Comparison of ENCODE assay signal across 8 mouse cellular contexts in the genomic region with DNA sequence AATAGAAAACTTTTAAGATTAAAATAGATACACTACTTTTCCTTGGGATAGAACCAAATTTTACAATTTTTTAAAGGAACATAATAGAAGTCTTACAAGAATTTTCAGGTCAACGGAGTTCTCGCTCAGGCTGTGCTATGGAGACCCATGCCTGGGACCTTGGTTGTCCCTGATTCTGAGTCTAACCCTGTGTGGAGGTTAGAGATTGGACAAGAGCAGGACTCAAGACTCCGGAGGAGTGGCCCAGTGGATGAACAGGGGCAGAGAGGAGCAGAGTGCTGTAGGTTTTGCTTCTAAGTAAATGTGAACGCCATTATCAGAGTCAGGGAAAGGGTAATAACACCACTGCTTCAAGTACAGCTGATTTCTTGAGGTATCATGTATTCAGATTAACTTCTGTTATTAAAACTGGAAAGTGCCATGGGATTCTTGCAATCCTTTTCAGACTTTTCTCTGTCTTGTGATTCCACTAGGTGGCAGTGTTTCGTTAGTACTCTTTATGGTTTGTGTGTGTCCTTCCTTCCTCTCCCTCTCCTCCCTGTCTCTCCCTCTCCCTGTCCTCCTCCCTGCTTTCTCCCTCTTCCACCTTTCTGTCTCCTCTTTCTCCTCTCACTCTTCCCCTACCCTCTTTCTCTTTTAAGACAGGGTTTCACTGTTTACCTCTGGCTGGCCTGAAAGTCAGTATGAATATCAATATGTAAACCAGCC. TPM values are rescaled to one million over a fixed set of nuclear protein-coding genes. Genes with fewer than 3 reads are reported as not detected.
DNase-seq lines count a peak whose midpoint lies in the region; ATAC-seq lines count a peak whose summit lies in the region.

No protein-coding gene starts in this region.

- no peak overlapping the region for H3K27ac ChIP-seq in midbrain, embryonic 14.5 days (replicated peaks; ENCODE audit: low read depth, low read length)

- no peak overlapping the region for H3K9ac ChIP-seq in midbrain, embryonic 14.5 days (replicated peaks; ENCODE audit: low read length)

- WGBS in midbrain, embryonic 14.5 days = 62% methylated on average over 5 of the region's 5 CpGs

- no peaks in the 10 kb centered on the region for H3K9me3 ChIP-seq in midbrain, embryonic 14.5 days (ENCODE audit: control insufficient read depth, low read length)

- H3K36me3 ChIP-seq in midbrain, embryonic 14.5 days (ENCODE audit: control insufficient read depth, insufficient read depth, low read length) = no peaks in the 10 kb centered on the region

- no peak overlapping the region for H3K4me3 ChIP-seq in midbrain, embryonic 14.5 days (replicated peaks; ENCODE audit: low read depth, low read length)

- ATAC-seq in hematopoietic stem cell, adult 5-6 weeks (replicated peaks in 1 of 2; ENCODE audit: insufficient read depth in 1 of 2, low FRiP score in 2 of 2, low TSS enrichment in 1 of 2, low read depth in 1 of 2, poor library complexity in 2 of 2, severe bottlenecking in 2 of 2) = peak; percentile 71; a peak in 3 of 4 replicates
- no peak for ATAC-seq in midbrain, embryonic 14.5 days (ENCODE audit: low FRiP score, low TSS enrichment)

- intact Hi-C loops in left cerebral cortex, postnatal 36 days (cut with DNase I) = loop anchor here (5.0 kb wide), 1 partner anchor 1250 kb away; no protein-coding TSS in a partner anchor

- DNase-seq in adrenal gland, adult 2 months = peak; percentile 24
- DNase-seq in adrenal gland, adult 8-10 months = no peak
- peak; percentile 36 for DNase-seq in left cerebral cortex, adult 11 months (ENCODE audit: low spot score)
- no peak for DNase-seq in left cerebral cortex, postnatal 36 days (ENCODE audit: low spot score in 2 of 2)
- peak; percentile 69 for DNase-seq in ZHBTc4 (ENCODE audit: low read depth, low spot score)
- peak; percentile 85 for DNase-seq in midbrain, embryonic 14.5 days
- DNase-seq in frontal cortex, postnatal 10 days (ENCODE audit: low spot score in 2 of 2) = no peak

- H3K4me2 ChIP-seq in midbrain, embryonic 14.5 days (ENCODE audit: low read length) = no peak overlapping the region

- H3K4me1 ChIP-seq in midbrain, embryonic 14.5 days (ENCODE audit: control insufficient read depth, insufficient read depth, low read length) = no peaks in the 10 kb centered on the region

- no peaks in the 10 kb centered on the region for H3K27me3 ChIP-seq in midbrain, embryonic 14.5 days (ENCODE audit: control insufficient read depth, insufficient read depth, low read length)

RNA-seq across cellular contexts. Expression of a gene that starts 18.9 kb away (rescaled TPM):
- 10 to 100 TPM; 12.7 to 13.6 TPM for total RNA-seq in adrenal gland, adult 2 months (2021)
- 12.1 and 41.5 TPM in 2 replicates for polyA plus RNA-seq in adrenal gland, adult 2 months (2012; rRNA removed)
- 10 to 100 TPM; 13.7 to 20.9 (median 19.8) TPM for total RNA-seq in adrenal gland, adult 8-10 months (2022)
- 10 to 100 TPM; 30.4 to 36.5 TPM for total RNA-seq in left cerebral cortex, postnatal 36 days (2021)
- total RNA-seq in hematopoietic stem cell, adult 5-6 weeks (2017) = 12.4 and 13.9 TPM in 2 replicates
- 1.9 and 2.9 TPM in 2 replicates for polyA plus RNA-seq in midbrain, embryonic 14.5 days (2014; fragmentation: Nextera tagmentation; extraction: Ambion mirVana)

Comparison
In these comparisons a context has a peak if more than half of its experiments do, and no peak if none do; other contexts are left out.
1. DNase-seq: peak in adrenal gland, adult 2 months (single experiment), left cerebral cortex, adult 11 months (single experiment), ZHBTc4 (single experiment) and midbrain, embryonic 14.5 days (single experiment); none in adrenal gland, adult 8-10 months (single experiment), left cerebral cortex, postnatal 36 days (0 of 2) and frontal cortex, postnatal 10 days (0 of 2).